Mouse (Mus musculus) stomach, postnatal 0 days (tissue): Measurements from ENCODE around the gene Ess2.

Source experiments
- CTCF ChIP-seq: IDR thresholded peaks from 2 replicates; pipeline ENCODE4 v1.5.1; 2016; ENCODE audit warnings: antibody characterized with exemption, low read depth, mild to moderate bottlenecking, moderate library complexity
- EP300 ChIP-seq: optimal IDR thresholded peaks from 2 replicates; pipeline ENCODE3; 2016; ENCODE audit warnings: antibody characterized with exemption

GRCm38 (mm10) chr16:17890917-17891566 lies 20.1 kb downstream of the Ess2 start:
- TF ChIP-seq CTCF: peak; percentile 1; the same call in 1 of the 2 replicates
- TF ChIP-seq EP300: no peak
